Mouse (Mus musculus) bone marrow macrophage, adult 2 months (primary cell): ENCODE data around the gene Pbx3. TPM values are rescaled to one million over a fixed set of nuclear protein-coding genes. Genes with fewer than 3 reads are reported as not detected.

Source experiments
- H3K27ac ChIP-seq: 2 replicates; pipeline ENCODE4 v1.5.1; 2012; ENCODE audit warnings: low read depth, low read length; ENCODE audit not compliant: insufficient read depth
- H3K4me1 ChIP-seq: 2 replicates; pipeline ENCODE4 v1.6.1; 2012; ENCODE audit warnings: low read length; ENCODE audit not compliant: control insufficient read depth, insufficient read depth
- H3K4me3 ChIP-seq: 2 replicates; pipeline ENCODE4 v1.5.1; 2012; ENCODE audit warnings: mild to moderate bottlenecking, low read length, moderate library complexity; ENCODE audit not compliant: insufficient read depth
- CTCF ChIP-seq: IDR thresholded peaks from 2 replicates; pipeline ENCODE4 v1.5.1; 2012; ENCODE audit warnings: low read depth, mild to moderate bottlenecking, low read length, moderate library complexity
- POLR2A ChIP-seq: IDR thresholded peaks from 2 replicates; pipeline ENCODE4 v1.6.1; 2012; ENCODE audit warnings: mild to moderate bottlenecking, low read depth, low read length, borderline replicate concordance
- polyA plus RNA-seq: library from polyadenylated mRNA; stranded (reverse); fragments of >200 nt; gene quantifications from 2 replicates; pipeline ENCODE4 v1.2.4, GENCODE M21; 2012; ENCODE audit not compliant: missing spikeins, insufficient read depth, insufficient read length

Pbx3 gene
- polyA plus RNA-seq, 1 experiment, result 13.4 TPM

- TF ChIP-seq POLR2A, result no peak
- TF ChIP-seq CTCF, result no peak
- H3K27ac ChIP-seq, result no peak overlapping the region
- H3K4me1 ChIP-seq, result no peaks in the 10 kb centered on the region
- no peak overlapping the region for H3K4me3 ChIP-seq
These were observed 178.8 kb downstream of the Pbx3 start for GRCm38 (mm10) chr2:34193870-34194820.

GRCm38 (mm10) chr2:34193276-34193675 lies 179.7 kb downstream of the Pbx3 start:
- Histone ChIP-seq H3K4me1 (no peaks in the 10 kb centered on the region), H3K4me3 (no peak overlapping the region), H3K27ac (no peak overlapping the region)
- TF ChIP-seq POLR2A (no peak), CTCF (no peak)

GRCm38 (mm10) chr2:34187366-34187765 lies 185.6 kb downstream of the Pbx3 start:
- Histone ChIP-seq H3K4me3 (no peak overlapping the region), H3K27ac (no peak overlapping the region), H3K4me1 (no peaks in the 10 kb centered on the region)
- TF ChIP-seq POLR2A, result no peak

GRCm38 (mm10) chr2:34181600-34181999 lies 191.3 kb downstream of the Pbx3 start:
- Histone ChIP-seq H3K4me1 (no peaks in the 10 kb centered on the region), H3K4me3 (no peak overlapping the region), H3K27ac (no peak overlapping the region)
- no peak for TF ChIP-seq CTCF
- no peak for TF ChIP-seq POLR2A

- Histone ChIP-seq H3K4me1 (no peaks in the 10 kb centered on the region), H3K4me3 (no peak overlapping the region), H3K27ac (no peak overlapping the region)
- TF ChIP-seq POLR2A, result no peak
These were observed 193.6 kb downstream of the Pbx3 start for GRCm38 (mm10) chr2:34179299-34179698.

- no peaks in the 10 kb centered on the region for H3K4me1 ChIP-seq
- no peak overlapping the region for H3K4me3 ChIP-seq
- H3K27ac ChIP-seq, result no peak overlapping the region
- TF ChIP-seq CTCF (no peak), POLR2A (no peak)
These were observed 194.3 kb downstream of the Pbx3 start for GRCm38 (mm10) chr2:34178653-34179052.

- no peaks in the 10 kb centered on the region for H3K4me1 ChIP-seq
- no peak for TF ChIP-seq POLR2A
- TF ChIP-seq CTCF, result no peak
- no peak overlapping the region for H3K27ac ChIP-seq
- no peak overlapping the region for H3K4me3 ChIP-seq
These were observed 202.5 kb downstream of the Pbx3 start for GRCm38 (mm10) chr2:34170424-34170823.

GRCm38 (mm10) chr2:34169626-34170025 lies 203.3 kb downstream of the Pbx3 start:
- no peak overlapping the region for H3K27ac ChIP-seq
- no peak for TF ChIP-seq POLR2A
- TF ChIP-seq CTCF, result no peak
- no peak overlapping the region for H3K4me3 ChIP-seq
- H3K4me1 ChIP-seq, result no peaks in the 10 kb centered on the region

- no peak overlapping the region for H3K27ac ChIP-seq
- TF ChIP-seq CTCF (no peak), POLR2A (no peak)
- no peaks in the 10 kb centered on the region for H3K4me1 ChIP-seq
- no peak overlapping the region for H3K4me3 ChIP-seq
These were observed 204.8 kb downstream of the Pbx3 start for GRCm38 (mm10) chr2:34168191-34168590.

GRCm38 (mm10) chr2:34162484-34162883 lies 210.5 kb downstream of the Pbx3 start:
- TF ChIP-seq CTCF (no peak), POLR2A (no peak)
- H3K4me3 ChIP-seq, result no peak overlapping the region
- H3K27ac ChIP-seq, result no peak overlapping the region
- no peaks in the 10 kb centered on the region for H3K4me1 ChIP-seq
